Mouse (Mus musculus): ENCODE measurements around the gene Glul.

The Glul gene

GRCm38 (mm10) chr1:153909963-153910291 lies 10.2 kb downstream of the Glul start:
- no peak for DNase-seq

- DNase-seq: no peak
Observed at GRCm38 (mm10) chr1:153910423-153910822, 10.7 kb downstream of the Glul start.

GRCm38 (mm10) chr1:153911276-153911795 lies 11.6 kb downstream of the Glul start:
- DNase-seq: no peak

- DNase-seq: no peak
Observed at GRCm38 (mm10) chr1:153913869-153914268, 14.1 kb downstream of the Glul start.

- no peak for DNase-seq
Observed at GRCm38 (mm10) chr1:153918521-153919206, 18.9 kb downstream of the Glul start.

- no peak for DNase-seq
Observed at GRCm38 (mm10) chr1:153921642-153922041, 21.9 kb downstream of the Glul start.

- no peak for DNase-seq
Observed at GRCm38 (mm10) chr1:153922571-153923021, 22.9 kb downstream of the Glul start.

- no peak for DNase-seq
Observed at GRCm38 (mm10) chr1:153924395-153925385, 24.9 kb downstream of the Glul start.

- DNase-seq: no peak
Observed at GRCm38 (mm10) chr1:153930431-153930830, 30.7 kb downstream of the Glul start.

GRCm38 (mm10) chr1:153933772-153934171 lies 34.0 kb downstream of the Glul start:
- DNase-seq: no peak

GRCm38 (mm10) chr1:153935844-153936380 lies 36.2 kb downstream of the Glul start:
- no peak for DNase-seq

GRCm38 (mm10) chr1:153937025-153937424 lies 37.3 kb downstream of the Glul start:
- no peak for DNase-seq

- DNase-seq: no peak
Observed at GRCm38 (mm10) chr1:153940986-153941385, 41.2 kb downstream of the Glul start.

GRCm38 (mm10) chr1:153945181-153945580 lies 45.4 kb downstream of the Glul start:
- DNase-seq: no peak

GRCm38 (mm10) chr1:153946971-153947370 lies 47.2 kb downstream of the Glul start:
- no peak for DNase-seq

- no peak for DNase-seq
Observed at GRCm38 (mm10) chr1:153947837-153948236, 48.1 kb downstream of the Glul start.

GRCm38 (mm10) chr1:153953232-153953631 lies 53.5 kb downstream of the Glul start:
- DNase-seq: no peak

- DNase-seq: no peak
Observed at GRCm38 (mm10) chr1:153953797-153954196, 54.1 kb downstream of the Glul start.

GRCm38 (mm10) chr1:153957850-153958249 lies 58.1 kb downstream of the Glul start:
- no peak for DNase-seq
